Mouse (Mus musculus): ENCODE results near the gene Tomm70a. TPM values are rescaled to one million over a fixed set of nuclear protein-coding genes. Genes with fewer than 3 reads are reported as not detected.
"Not testable (repeated sequence)": the region's sequence is repeated elsewhere in the genome, so short reads cannot be mapped to it uniquely, and the experiment has no call there.

The Tomm70a gene
- polyA plus RNA-seq, 1 experiment from 2014 or later = 39.2 TPM

DNA sequence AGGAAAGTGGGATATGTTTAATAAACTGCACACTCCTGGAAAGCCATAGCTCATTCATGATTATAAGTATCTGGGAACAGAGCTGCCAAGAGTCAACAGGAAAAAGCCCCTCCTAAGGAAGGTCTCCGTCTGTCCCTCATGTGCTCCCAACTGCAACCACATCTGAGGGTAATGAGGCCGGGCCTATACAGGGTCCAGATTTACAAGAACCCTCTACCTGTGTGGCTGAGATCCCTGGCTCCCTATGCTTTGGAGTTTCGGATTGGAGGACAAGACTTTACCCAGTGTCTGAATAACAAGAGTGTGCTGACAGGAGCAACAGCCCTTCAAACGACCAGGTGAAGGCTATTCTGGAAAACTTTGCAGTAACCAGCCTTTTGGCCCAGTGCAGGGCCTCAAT, 36.2 kb downstream of the Tomm70a start:
- H3K4me1 ChIP-seq = no peaks in the 10 kb centered on the region
- H3K9ac ChIP-seq = no peak overlapping the region
- peaks cover 39% of the 10 kb centered on the region for H3K36me3 ChIP-seq
- H3K27ac ChIP-seq = no peak overlapping the region
- no peak overlapping the region for H3K4me2 ChIP-seq
- WGBS = 71% methylated on average over 4 of the region's 4 CpGs
- H3K27me3 ChIP-seq = no peaks in the 10 kb centered on the region
- no peak overlapping the region for H3K4me3 ChIP-seq
- no peak for ATAC-seq (ENCODE audit: borderline replicate concordance, extremely low read depth, low FRiP score, low TSS enrichment)
- no peaks in the 10 kb centered on the region for H3K9me3 ChIP-seq

DNA sequence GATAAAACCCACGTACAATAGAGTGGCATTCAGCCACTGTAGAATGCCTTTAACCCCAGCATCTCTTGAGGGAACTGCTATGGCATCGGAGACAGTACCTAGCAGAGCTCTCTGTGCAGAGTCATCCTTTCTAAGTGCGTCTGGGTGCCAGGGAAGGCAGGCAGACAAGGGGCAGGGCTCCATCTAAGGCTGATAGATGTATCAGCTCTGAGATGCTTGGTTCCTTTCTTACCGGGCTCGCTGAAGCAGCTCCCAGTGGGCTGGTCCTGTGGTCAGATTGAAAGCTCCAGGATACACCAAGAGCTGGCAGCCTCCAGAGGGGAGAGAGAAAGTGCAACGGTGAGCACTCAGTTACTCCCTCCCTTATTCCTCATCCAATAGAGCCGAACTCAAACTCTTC, 38.3 kb downstream of the Tomm70a start:
- no peaks in the 10 kb centered on the region for H3K27me3 ChIP-seq
- no peak overlapping the region for H3K4me2 ChIP-seq
- peaks cover 36% of the 10 kb centered on the region for H3K36me3 ChIP-seq
- no peaks in the 10 kb centered on the region for H3K9me3 ChIP-seq
- no peak for ATAC-seq (ENCODE audit: borderline replicate concordance, extremely low read depth, low FRiP score, low TSS enrichment)
- WGBS = 59% methylated on average over 7 of the region's 7 CpGs
- H3K9ac ChIP-seq = no peak overlapping the region
- H3K4me1 ChIP-seq = no peaks in the 10 kb centered on the region
- no peak overlapping the region for H3K4me3 ChIP-seq
- H3K27ac ChIP-seq = no peak overlapping the region

- no peak overlapping the region for H3K27ac ChIP-seq
- H3K9me3 ChIP-seq = no peaks in the 10 kb centered on the region
- no peak overlapping the region for H3K4me3 ChIP-seq
- H3K4me2 ChIP-seq = no peak overlapping the region
- 88% methylated on average over 5 of the region's 5 CpGs for WGBS
- ATAC-seq (ENCODE audit: borderline replicate concordance, extremely low read depth, low FRiP score, low TSS enrichment) = no peak
- peaks cover 13% of the 10 kb centered on the region for H3K36me3 ChIP-seq
- H3K9ac ChIP-seq = no peak overlapping the region
- no peaks in the 10 kb centered on the region for H3K27me3 ChIP-seq
- H3K4me1 ChIP-seq = peaks cover 12% of the 10 kb centered on the region; the same call in 1 of the 2 replicates
Measured at GRCm38 (mm10) chr16:57162841-57163240, 41.3 kb downstream of the Tomm70a start.

DNA sequence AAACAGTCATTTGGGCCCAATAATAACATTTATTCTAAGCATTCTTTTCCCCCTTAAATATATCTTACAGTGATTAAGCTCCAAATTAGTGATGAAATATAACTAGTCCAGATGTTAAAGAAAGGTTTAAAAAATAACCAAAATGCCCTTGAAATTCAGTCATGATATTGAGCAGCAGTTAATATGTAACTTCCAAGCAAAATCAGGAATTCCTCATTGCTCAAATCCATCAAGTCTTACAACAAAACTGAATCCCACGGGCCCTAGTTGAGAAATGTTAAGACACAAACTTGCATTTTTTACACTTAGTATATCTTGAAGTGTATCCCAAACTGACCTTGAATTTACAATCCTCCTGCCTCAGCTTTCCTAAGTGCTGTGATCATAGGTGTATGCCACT, 42.2 kb downstream of the Tomm70a start:
- Histone ChIP-seq H3K4me3 (no peak overlapping the region), H3K4me1 (peaks cover 12% of the 10 kb centered on the region; the same call in 1 of the 2 replicates), H3K36me3 (peaks cover 11% of the 10 kb centered on the region; the same call in 1 of the 2 replicates), H3K27ac (no peak overlapping the region), H3K9me3 (no peaks in the 10 kb centered on the region), H3K9ac (no peak overlapping the region), H3K4me2 (no peak overlapping the region), H3K27me3 (no peaks in the 10 kb centered on the region)
- WGBS = 67% methylated on average over 1 of the region's 1 CpGs
- no peak for ATAC-seq (ENCODE audit: borderline replicate concordance, extremely low read depth, low FRiP score, low TSS enrichment)

DNA sequence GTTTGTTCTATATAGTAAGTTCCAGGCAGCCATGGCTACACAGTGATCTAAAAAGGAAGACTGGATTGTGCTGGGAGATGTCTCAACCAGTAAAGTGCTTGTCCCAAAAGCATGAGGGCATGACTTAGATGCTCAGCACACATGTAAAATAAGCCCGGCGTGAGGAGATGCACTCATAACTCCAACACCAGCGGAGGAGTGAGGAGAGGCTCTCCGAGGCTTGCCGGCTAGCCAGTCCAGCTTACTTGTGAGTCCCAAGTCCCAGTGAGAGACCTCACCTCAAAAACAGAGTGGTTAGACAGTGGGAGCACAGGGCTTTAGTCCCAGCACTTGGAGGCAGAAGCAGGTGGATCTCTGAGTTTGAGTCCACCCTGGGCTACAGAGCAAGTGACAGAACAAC, 43.7 kb downstream of the Tomm70a start:
- no peak overlapping the region for H3K4me3 ChIP-seq
- 93% methylated on average over 5 of the region's 5 CpGs for WGBS
- no peaks in the 10 kb centered on the region for H3K27me3 ChIP-seq
- H3K36me3 ChIP-seq = peaks cover 3% of the 10 kb centered on the region; the same call in 1 of the 2 replicates
- H3K9me3 ChIP-seq = no peaks in the 10 kb centered on the region
- peaks cover 12% of the 10 kb centered on the region; the same call in 1 of the 2 replicates for H3K4me1 ChIP-seq
- H3K4me2 ChIP-seq = no peak overlapping the region
- H3K9ac ChIP-seq = no peak overlapping the region
- no peak for ATAC-seq (ENCODE audit: borderline replicate concordance, extremely low read depth, low FRiP score, low TSS enrichment)
- no peak overlapping the region for H3K27ac ChIP-seq

DNA sequence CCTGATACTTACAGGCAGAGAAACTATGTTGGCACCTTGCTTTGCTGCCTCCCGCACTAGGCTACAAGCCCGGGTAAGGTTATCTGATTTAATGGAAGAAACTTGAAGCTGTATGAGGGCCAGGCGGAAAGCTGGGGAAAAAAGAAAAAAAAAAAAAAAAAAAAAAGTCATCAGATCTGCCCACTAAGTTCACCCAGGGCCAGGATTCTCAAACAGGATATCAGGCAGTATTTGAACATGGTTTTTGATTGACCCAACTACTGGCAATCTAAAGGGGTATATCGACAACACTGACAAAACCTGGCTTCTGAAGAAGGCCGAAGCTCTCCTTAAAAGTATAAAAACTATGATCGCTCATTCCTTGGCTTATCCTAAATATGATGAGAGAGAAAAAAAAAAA, 44.6 kb downstream of the Tomm70a start:
- Histone ChIP-seq H3K36me3 (peaks cover 9% of the 10 kb centered on the region), H3K27me3 (no peaks in the 10 kb centered on the region), H3K9me3 (no peaks in the 10 kb centered on the region), H3K9ac (peak overlapping the region; percentile 82; the same call in 1 of the 2 replicates), H3K4me2 (peak overlapping the region; percentile 75), H3K27ac (peak overlapping the region; percentile 91; the same call in 1 of the 2 replicates), H3K4me1 (peaks cover 12% of the 10 kb centered on the region; the same call in 1 of the 2 replicates), H3K4me3 (peak overlapping the region; percentile 76)
- ATAC-seq (ENCODE audit: borderline replicate concordance, extremely low read depth, low FRiP score, low TSS enrichment) = no peak
- 73% methylated on average over 6 of the region's 6 CpGs for WGBS

DNA sequence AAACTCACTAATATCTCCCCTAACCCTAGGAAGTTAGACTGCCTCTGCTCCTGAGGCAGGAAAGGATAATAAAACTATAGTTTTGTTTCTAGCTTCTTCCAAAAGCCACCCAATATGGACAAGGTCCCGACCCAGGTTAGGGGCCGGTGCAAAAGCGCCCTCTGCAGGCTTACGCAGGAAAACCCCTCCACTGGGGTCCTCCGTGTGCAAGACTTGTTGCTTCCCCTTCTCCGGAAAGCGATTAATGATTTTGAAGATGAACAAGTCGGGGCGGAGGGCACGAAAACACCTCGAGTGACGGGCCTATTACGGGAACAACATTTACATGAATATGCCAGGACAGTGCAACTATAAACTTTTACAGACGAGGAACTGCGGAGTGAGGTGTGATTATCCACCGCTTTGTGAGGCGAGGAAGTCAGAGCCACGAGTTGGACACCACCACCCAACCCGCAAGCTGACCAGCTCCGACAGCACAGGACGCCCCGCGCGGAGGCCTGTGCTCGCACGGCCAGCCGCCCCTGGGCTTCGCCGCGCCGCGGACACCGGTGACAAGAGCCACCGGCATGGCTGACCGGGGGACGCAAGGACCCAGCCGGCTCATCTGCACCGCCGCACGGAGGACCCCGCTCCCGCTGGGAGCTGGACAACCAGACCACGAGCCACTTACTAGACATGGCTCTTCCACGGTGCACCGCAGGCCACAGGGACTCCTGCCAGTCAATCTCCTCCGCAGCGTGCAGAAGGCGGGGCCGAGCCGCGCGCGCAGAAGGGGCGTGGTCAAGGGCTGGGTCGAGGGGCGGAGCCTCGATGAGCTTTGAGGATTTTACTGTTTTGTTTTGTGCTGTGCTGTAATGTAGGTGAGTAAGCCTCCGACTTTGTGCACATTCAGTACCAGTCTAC, 45.4 kb downstream of the Tomm70a start, which contains the start of gene Nit2:
Gene Nit2 (minus strand): TSS at position 731 of the 903 bp plus-strand sequence.
- H3K27ac ChIP-seq = peak within 1 kb of the TSS; percentile 91
- WGBS = under 1% methylated on average over 58 of the region's 58 CpGs

DNA sequence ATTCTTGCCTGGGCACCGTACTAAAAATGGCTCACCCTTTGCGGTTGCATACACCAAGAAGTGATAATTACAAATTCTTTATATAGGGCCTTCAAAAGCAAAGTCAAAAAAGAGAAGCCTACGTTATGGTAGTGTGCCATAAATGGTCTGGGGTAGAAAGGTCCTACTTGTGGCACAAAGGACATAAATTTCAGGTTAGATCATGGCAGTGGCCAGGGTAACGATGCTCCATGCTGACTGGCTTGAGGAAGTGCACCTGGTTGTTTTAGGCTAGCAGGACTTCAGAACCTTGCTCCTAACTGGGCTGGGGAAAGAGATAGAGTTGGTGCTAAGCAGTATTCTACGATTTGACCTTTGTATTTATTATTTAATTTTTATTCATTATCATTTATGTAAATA, 46.0 kb downstream of the Tomm70a start:
- H3K36me3 ChIP-seq = peaks cover 16% of the 10 kb centered on the region
- no peaks in the 10 kb centered on the region for H3K27me3 ChIP-seq
- peaks cover 12% of the 10 kb centered on the region; the same call in 1 of the 2 replicates for H3K4me1 ChIP-seq
- WGBS = 23% methylated on average over 5 of the region's 5 CpGs
- no peak overlapping the region; the same call in 1 of the 2 replicates for H3K27ac ChIP-seq
- H3K9me3 ChIP-seq = no peaks in the 10 kb centered on the region
- H3K4me2 ChIP-seq = peak overlapping the region; percentile 75
- no peak overlapping the region; the same call in 1 of the 2 replicates for H3K9ac ChIP-seq
- peak overlapping the region; percentile 76 for H3K4me3 ChIP-seq
- ATAC-seq (ENCODE audit: borderline replicate concordance, extremely low read depth, low FRiP score, low TSS enrichment) = peak; percentile 49

More for the DNA sequence above, 45.4 kb downstream of the Tomm70a start, which contains the start of gene Nit2:
- peak within 1 kb of the TSS; percentile 82 for H3K9ac ChIP-seq
- peaks cover 12% of the 10 kb centered on the region; the same call in 1 of the 2 replicates for H3K4me1 ChIP-seq
- peak; percentile 98 for ATAC-seq (ENCODE audit: borderline replicate concordance, extremely low read depth, low FRiP score, low TSS enrichment)
- H3K4me3 ChIP-seq = peak within 1 kb of the TSS; percentile 76
- H3K27me3 ChIP-seq = no peaks in the 10 kb centered on the region
- H3K9me3 ChIP-seq = no peaks in the 10 kb centered on the region
- H3K36me3 ChIP-seq = peaks cover 14% of the 10 kb centered on the region
- H3K4me2 ChIP-seq = peak within 1 kb of the TSS; percentile 75

DNA sequence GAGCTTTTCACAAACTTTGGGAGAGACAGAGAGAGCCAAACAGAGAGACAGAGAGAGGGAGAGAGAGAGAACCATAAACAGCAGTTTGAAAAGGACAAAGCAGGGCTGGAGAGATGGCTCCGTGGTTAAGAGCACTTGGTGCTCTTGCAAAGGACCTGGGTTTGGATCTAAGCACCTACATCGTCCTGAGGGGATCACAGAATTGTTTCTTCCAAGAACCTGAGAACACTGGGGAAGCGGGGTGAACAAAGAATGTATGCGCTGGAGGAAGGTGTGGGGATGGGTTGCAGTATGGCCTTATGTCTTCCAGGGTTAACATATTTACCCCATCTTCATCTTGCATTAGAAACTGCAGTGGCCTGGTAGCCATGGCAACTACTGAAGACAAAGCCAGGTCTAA, 46.7 kb downstream of the Tomm70a start:
- no peaks in the 10 kb centered on the region for H3K27me3 ChIP-seq

GRCm38 (mm10) chr16:57171161-57171560, 49.7 kb downstream of the Tomm70a start:
- no peak overlapping the region for H3K9ac ChIP-seq
- H3K9me3 ChIP-seq = no peaks in the 10 kb centered on the region
- peaks cover 24% of the 10 kb centered on the region for H3K36me3 ChIP-seq
- H3K4me1 ChIP-seq = peaks cover 6% of the 10 kb centered on the region; the same call in 1 of the 2 replicates
- WGBS = 82% methylated on average over 8 of the region's 8 CpGs
- H3K4me3 ChIP-seq = no peak overlapping the region
- ATAC-seq (ENCODE audit: borderline replicate concordance, extremely low read depth, low FRiP score, low TSS enrichment) = no peak
- no peak overlapping the region for H3K4me2 ChIP-seq
- H3K27ac ChIP-seq = no peak overlapping the region
- no peaks in the 10 kb centered on the region for H3K27me3 ChIP-seq

More for the DNA sequence above, 46.7 kb downstream of the Tomm70a start:
- ATAC-seq (ENCODE audit: borderline replicate concordance, extremely low read depth, low FRiP score, low TSS enrichment) = no peak
- 72% methylated on average over 4 of the region's 4 CpGs for WGBS
- H3K27ac ChIP-seq = no peak overlapping the region
- peaks cover 20% of the 10 kb centered on the region for H3K36me3 ChIP-seq
- no peaks in the 10 kb centered on the region for H3K9me3 ChIP-seq
- no peak overlapping the region for H3K9ac ChIP-seq
- H3K4me3 ChIP-seq = no peak overlapping the region
- no peak overlapping the region for H3K4me2 ChIP-seq
- H3K4me1 ChIP-seq = peaks cover 12% of the 10 kb centered on the region; the same call in 1 of the 2 replicates

- H3K9ac ChIP-seq = no peak overlapping the region
- H3K36me3 ChIP-seq = peaks cover 26% of the 10 kb centered on the region
- 84% methylated on average over 6 of the region's 6 CpGs for WGBS
- H3K27ac ChIP-seq = no peak overlapping the region
- no peak overlapping the region for H3K4me3 ChIP-seq
- no peaks in the 10 kb centered on the region for H3K9me3 ChIP-seq
- H3K4me2 ChIP-seq = no peak overlapping the region
- no peak for ATAC-seq (ENCODE audit: borderline replicate concordance, extremely low read depth, low FRiP score, low TSS enrichment)
- H3K4me1 ChIP-seq = peaks cover 2% of the 10 kb centered on the region; the same call in 1 of the 2 replicates
- no peaks in the 10 kb centered on the region for H3K27me3 ChIP-seq
Measured at GRCm38 (mm10) chr16:57171570-57171969, 50.1 kb downstream of the Tomm70a start.

DNA sequence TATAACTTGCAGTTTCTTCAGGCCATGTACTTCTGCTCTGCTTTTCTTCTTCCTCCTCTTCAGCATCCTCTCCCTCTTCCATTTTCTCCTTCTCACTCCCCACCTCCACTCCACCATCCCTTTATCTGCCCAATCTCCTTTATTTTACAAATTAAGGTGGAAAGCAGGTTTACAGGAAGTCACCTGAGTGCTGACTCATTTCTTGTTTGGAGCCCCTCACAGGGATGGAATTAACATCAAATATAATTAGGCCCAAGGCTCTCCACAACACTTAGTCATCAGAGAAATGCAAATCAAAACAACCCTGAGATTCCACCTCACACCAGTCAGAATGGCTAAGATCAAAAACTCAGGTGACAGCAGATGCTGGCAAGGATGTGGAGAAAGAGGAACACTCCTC, 53.0 kb downstream of the Tomm70a start:
- not testable (repeated sequence) for H3K9ac ChIP-seq; H3K9me3 ChIP-seq; H3K4me2 ChIP-seq; H3K27ac ChIP-seq; ATAC-seq (ENCODE audit: borderline replicate concordance, extremely low read depth, low FRiP score, low TSS enrichment); H3K4me3 ChIP-seq; H3K27me3 ChIP-seq; H3K4me1 ChIP-seq
- H3K36me3 ChIP-seq = peaks cover 30% of the 10 kb centered on the region

Measured in lung, embryonic 15.5 days (tissue).